Mouse (Mus musculus): Measurements from ENCODE around the gene Gm5127.

Gm5127 gene

GRCm38 (mm10) chrX:106582886-106583285, at the start of gene Gm5127:
Gene Gm5127, plus strand, starts transcription at chrX:106583186.
- DNase-seq (ENCODE audit: low read depth), result no peak

- DNase-seq (ENCODE audit: low read depth), result no peak
Measured at GRCm38 (mm10) chrX:106536359-106536758, 46.6 kb upstream of the Gm5127 start.

GRCm38 (mm10) chrX:106555457-106555856, 27.5 kb upstream of the Gm5127 start:
- no peak for DNase-seq (ENCODE audit: low read depth)

- DNase-seq (ENCODE audit: low read depth), result no peak
Measured at GRCm38 (mm10) chrX:106578966-106579365, 4.0 kb upstream of the Gm5127 start.

- no peak for DNase-seq (ENCODE audit: low read depth)
Measured at GRCm38 (mm10) chrX:106580410-106580809, 2.6 kb upstream of the Gm5127 start.

GRCm38 (mm10) chrX:106582197-106582596, 789 bp upstream of the Gm5127 start:
- DNase-seq (ENCODE audit: low read depth), result no peak

GRCm38 (mm10) chrX:106593914-106594313, 10.9 kb downstream of the Gm5127 start:
- no peak for DNase-seq (ENCODE audit: low read depth)

- DNase-seq (ENCODE audit: low read depth), result no peak
Measured at GRCm38 (mm10) chrX:106595904-106596303, 12.9 kb downstream of the Gm5127 start.

- no peak for DNase-seq (ENCODE audit: low read depth)
Measured at GRCm38 (mm10) chrX:106602574-106603258, 19.7 kb downstream of the Gm5127 start.

- no peak for DNase-seq (ENCODE audit: low read depth)
Measured at GRCm38 (mm10) chrX:106603386-106603785, 20.4 kb downstream of the Gm5127 start, which contains the start of gene Cysltr1. Gene Cysltr1, minus strand, starts transcription at chrX:106603679.

GRCm38 (mm10) chrX:106622512-106622911, 39.5 kb downstream of the Gm5127 start:
- DNase-seq (ENCODE audit: low read depth), result no peak

GRCm38 (mm10) chrX:106623667-106624066, 40.7 kb downstream of the Gm5127 start:
- DNase-seq (ENCODE audit: low read depth), result no peak

- DNase-seq (ENCODE audit: low read depth), result no peak
Measured at GRCm38 (mm10) chrX:106628514-106628913, 45.5 kb downstream of the Gm5127 start.

- no peak for DNase-seq (ENCODE audit: low read depth)
Measured at GRCm38 (mm10) chrX:106633543-106633942, 50.6 kb downstream of the Gm5127 start.

GRCm38 (mm10) chrX:106634799-106635541, 52.0 kb downstream of the Gm5127 start:
- DNase-seq (ENCODE audit: low read depth), result no peak

GRCm38 (mm10) chrX:106662101-106662500, 79.1 kb downstream of the Gm5127 start:
- no peak for DNase-seq (ENCODE audit: low read depth)

- no peak for DNase-seq (ENCODE audit: low read depth)
Measured at GRCm38 (mm10) chrX:106704590-106704989, 121.6 kb downstream of the Gm5127 start.

- peak; percentile 27 for DNase-seq (ENCODE audit: low read depth)
Measured at GRCm38 (mm10) chrX:106717160-106717559, 134.2 kb downstream of the Gm5127 start.

GRCm38 (mm10) chrX:106742241-106742640, 159.3 kb downstream of the Gm5127 start:
- DNase-seq (ENCODE audit: low read depth), result no peak

- no peak for DNase-seq (ENCODE audit: low read depth)
Measured at GRCm38 (mm10) chrX:106755272-106755671, 172.3 kb downstream of the Gm5127 start.
